Mouse (Mus musculus): ENCODE results near the gene Cntn4. TPM values are rescaled to one million over a fixed set of nuclear protein-coding genes. Genes with fewer than 3 reads are reported as not detected.
"Not testable (repeated sequence)": the region's sequence is repeated elsewhere in the genome, so short reads cannot be mapped to it uniquely, and the experiment has no call there.

Gene Cntn4
- total RNA-seq, 2 experiments from 2014 or later, result 63.9 to 69.4 TPM

- DNase-seq (ENCODE audit: extremely low spot score in 1 of 2, low spot score in 2 of 2), result no peak
- intact Hi-C loops (cut with DNase I), result loop anchor here (5.0 to 10.0 kb wide), 6 partner anchors 92 to 660 kb away; partner anchors contain the start of gene Cntn4
- H3K4me3 ChIP-seq, result no peak overlapping the region
- H3K27ac ChIP-seq, result peak overlapping the region; percentile 77
- no peak for TF ChIP-seq CTCF (IDR thresholded peaks at IDR 0.05)
Observed at GRCm38 (mm10) chr6:106335066-106335465, 657.6 kb downstream of the Cntn4 start.

- no peak for DNase-seq (ENCODE audit: extremely low spot score in 1 of 2, low spot score in 2 of 2)
- peak overlapping the region; percentile 77 for H3K27ac ChIP-seq
- intact Hi-C loops (cut with DNase I), result loop anchor here (5.0 to 10.0 kb wide), 6 partner anchors 90 to 662 kb away; partner anchors contain the start of gene Cntn4
Observed at GRCm38 (mm10) chr6:106336805-106337204, 659.3 kb downstream of the Cntn4 start.

DNA sequence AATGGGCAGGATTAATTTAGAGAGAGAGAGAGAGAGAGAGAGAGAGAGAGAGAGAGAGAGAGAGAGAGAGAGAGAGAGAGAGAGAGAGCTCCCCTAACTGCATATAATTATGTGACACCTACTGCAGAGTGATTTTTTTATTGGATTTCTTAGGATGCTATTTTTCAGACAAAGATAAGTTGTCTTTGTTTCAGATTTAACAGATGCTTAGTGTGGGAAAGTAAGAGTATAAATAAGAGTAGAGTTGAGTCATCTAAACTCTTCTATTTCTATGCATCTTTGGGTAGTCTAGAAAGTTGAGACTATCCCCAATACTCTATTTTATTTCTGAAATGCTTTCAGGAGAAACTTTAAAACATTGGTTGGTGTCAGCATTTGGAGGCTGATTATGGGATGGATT is 660.4 kb downstream of the Cntn4 start:
- intact Hi-C loops (cut with DNase I), result loop anchor here (5.0 to 10.0 kb wide), 6 partner anchors 89 to 663 kb away; partner anchors contain the start of gene Cntn4
- no peak for DNase-seq (ENCODE audit: extremely low spot score in 1 of 2, low spot score in 2 of 2)
- no peak overlapping the region for H3K27ac ChIP-seq
- TF ChIP-seq CTCF (IDR thresholded peaks at IDR 0.05), result no peak
- H3K4me3 ChIP-seq, result no peak overlapping the region

More at GRCm38 (mm10) chr6:106336805-106337204, 659.3 kb downstream of the Cntn4 start:
- peak; percentile 43 for TF ChIP-seq CTCF (IDR thresholded peaks at IDR 0.05)
- H3K4me3 ChIP-seq, result no peak overlapping the region

DNA sequence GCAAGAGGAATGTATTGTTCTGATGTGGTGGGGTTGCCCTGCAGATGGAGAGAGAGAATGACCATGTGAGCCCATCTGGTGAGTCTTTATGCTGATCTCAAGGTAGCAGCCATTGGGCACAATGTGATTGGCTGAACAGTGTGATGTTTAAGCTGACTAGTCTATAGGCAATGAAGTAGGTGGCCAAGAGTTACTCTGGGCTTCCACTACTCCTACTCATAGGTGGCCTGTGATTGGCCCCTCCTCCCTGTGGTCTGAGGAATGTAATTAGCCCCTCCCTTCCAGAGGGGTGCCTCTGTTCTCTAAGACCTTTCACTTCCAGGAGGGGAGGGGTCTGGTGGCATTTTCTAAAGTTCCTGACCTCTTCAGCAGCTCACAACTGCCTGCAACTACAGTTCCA is 663.7 kb downstream of the Cntn4 start:
- no peak for DNase-seq (ENCODE audit: extremely low spot score in 1 of 2, low spot score in 2 of 2)
- intact Hi-C loops (cut with DNase I), result no loop called here
- TF ChIP-seq CTCF (IDR thresholded peaks at IDR 0.05), result no peak
- no peak overlapping the region for H3K27ac ChIP-seq
- H3K4me3 ChIP-seq, result no peak overlapping the region

GRCm38 (mm10) chr6:106350072-106350471 is 672.6 kb downstream of the Cntn4 start:
- intact Hi-C loops (cut with DNase I), result no loop called here
- H3K27ac ChIP-seq, result no peak overlapping the region
- DNase-seq (ENCODE audit: extremely low spot score in 1 of 2, low spot score in 2 of 2), result no peak
- TF ChIP-seq CTCF (IDR thresholded peaks at IDR 0.05), result no peak
- no peak overlapping the region for H3K4me3 ChIP-seq

DNA sequence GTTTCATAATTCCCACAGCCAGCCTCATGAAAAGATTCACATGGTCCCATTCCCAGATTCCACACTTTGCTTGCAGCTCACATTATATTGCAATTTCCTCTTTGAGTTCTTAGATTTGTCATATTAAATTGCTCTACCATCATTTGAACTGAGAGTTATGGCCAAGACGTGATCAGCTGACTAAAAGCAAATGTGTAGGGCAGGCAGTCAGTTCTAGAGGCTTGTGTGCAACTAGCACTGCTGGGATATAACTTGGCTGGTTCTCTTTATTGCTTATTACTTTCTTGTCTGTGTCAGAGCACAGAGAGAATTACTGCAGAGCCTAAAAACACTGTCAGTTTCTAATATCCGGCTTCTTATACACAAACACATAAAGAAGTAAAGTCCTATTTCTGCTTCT is 673.9 kb downstream of the Cntn4 start:
- DNase-seq (ENCODE audit: extremely low spot score in 1 of 2, low spot score in 2 of 2), result no peak
- Histone ChIP-seq H3K4me3 (no peak overlapping the region), H3K27ac (no peak overlapping the region)
- intact Hi-C loops (cut with DNase I), result no loop called here
- TF ChIP-seq CTCF (IDR thresholded peaks at IDR 0.05), result no peak

GRCm38 (mm10) chr6:106358801-106359200 is 681.3 kb downstream of the Cntn4 start:
- H3K4me3 ChIP-seq; DNase-seq (ENCODE audit: extremely low spot score in 1 of 2, low spot score in 2 of 2); H3K27ac ChIP-seq; intact Hi-C loops (cut with DNase I): not testable (repeated sequence)

- Histone ChIP-seq H3K27ac (peak overlapping the region; percentile 72), H3K4me3 (no peak overlapping the region)
- intact Hi-C loops (cut with DNase I), result no loop called here
- DNase-seq (ENCODE audit: extremely low spot score in 1 of 2, low spot score in 2 of 2), result peak; percentile 9 to 12
- TF ChIP-seq CTCF (IDR thresholded peaks at IDR 0.05), result no peak
Observed at GRCm38 (mm10) chr6:106381288-106382025, 704.0 kb downstream of the Cntn4 start.

- no peak for TF ChIP-seq CTCF (IDR thresholded peaks at IDR 0.05)
- Histone ChIP-seq H3K4me3 (no peak overlapping the region), H3K27ac (no peak overlapping the region)
- intact Hi-C loops (cut with DNase I), result no loop called here
- no peak for DNase-seq (ENCODE audit: extremely low spot score in 1 of 2, low spot score in 2 of 2)
Observed at GRCm38 (mm10) chr6:106387833-106388406, 710.5 kb downstream of the Cntn4 start.

- intact Hi-C loops (cut with DNase I), result no loop called here
- peak overlapping the region; percentile 71; the same call in 1 of the 2 replicates for H3K27ac ChIP-seq
- DNase-seq (ENCODE audit: extremely low spot score in 1 of 2, low spot score in 2 of 2), result no peak
- H3K4me3 ChIP-seq, result no peak overlapping the region
- TF ChIP-seq CTCF (IDR thresholded peaks at IDR 0.05), result no peak
Observed at GRCm38 (mm10) chr6:106408014-106408413, 730.6 kb downstream of the Cntn4 start.

- intact Hi-C loops (cut with DNase I), result no loop called here
- TF ChIP-seq CTCF (IDR thresholded peaks at IDR 0.05), result no peak
- H3K4me3 ChIP-seq, result no peak overlapping the region
- H3K27ac ChIP-seq, result peak overlapping the region; percentile 71; the same call in 1 of the 2 replicates
- DNase-seq (ENCODE audit: extremely low spot score in 1 of 2, low spot score in 2 of 2), result peak in 1 of 2 experiments; percentile 16
Observed at GRCm38 (mm10) chr6:106408634-106409033, 731.2 kb downstream of the Cntn4 start.

DNA sequence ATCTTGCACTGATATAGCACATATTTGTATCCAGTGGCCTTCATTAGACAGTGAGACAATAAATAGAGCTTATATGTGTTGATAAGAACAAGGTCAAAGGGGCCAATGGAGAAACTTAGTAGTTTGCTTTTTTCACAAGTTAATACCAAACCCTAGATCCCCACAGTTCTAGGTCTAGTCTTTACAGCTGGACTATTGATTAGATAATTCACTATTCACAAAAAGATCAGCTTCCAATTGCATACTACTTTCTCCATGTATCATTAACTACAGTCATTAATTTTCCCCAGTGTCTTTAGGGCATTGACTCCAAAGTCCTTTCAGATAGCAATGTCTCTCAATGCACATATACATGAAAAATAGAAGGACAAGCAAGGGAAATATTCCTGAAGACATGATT is 745.5 kb downstream of the Cntn4 start:
- intact Hi-C loops (cut with DNase I), result no loop called here
- no peak for TF ChIP-seq CTCF (IDR thresholded peaks at IDR 0.05)

More for the DNA sequence above, 745.5 kb downstream of the Cntn4 start:
- H3K4me3 ChIP-seq, result no peak overlapping the region
- H3K27ac ChIP-seq, result no peak overlapping the region
- DNase-seq (ENCODE audit: extremely low spot score in 1 of 2, low spot score in 2 of 2), result no peak

Data from left cerebral cortex, adult 2 months (tissue).